Mouse (Mus musculus): ENCODE data around the gene Hspa12a. TPM values are rescaled to one million over a fixed set of nuclear protein-coding genes. Genes with fewer than 3 reads are reported as not detected.
A peak's percentile ranks its signal among the peaks of the same experiment; 100 is the strongest.

Gene Hspa12a
- 0.21 and 0.22 TPM in 2 replicates for polyA plus RNA-seq (2015; fragmentation: Nextera tagmentation; extraction: Ambion mirVana)

- no peaks in the 10 kb centered on the region for H3K4me1 ChIP-seq (ENCODE audit: control insufficient read depth, low read depth, low read length)
- H3K36me3 ChIP-seq (ENCODE audit: control insufficient read depth, insufficient read depth), result no peaks in the 10 kb centered on the region
- H3K27me3 ChIP-seq (ENCODE audit: control insufficient read depth, insufficient read depth, low read depth, low read length), result no peaks in the 10 kb centered on the region
- H3K4me2 ChIP-seq (ENCODE audit: low read depth, low read length), result peak within 1 kb of the TSS; percentile 72
- ATAC-seq (ENCODE audit: low read depth), result peak; percentile 89
- H3K9ac ChIP-seq (ENCODE audit: low read depth, low read length), result peak within 1 kb of the TSS; percentile 36; the same call in 1 of the 2 replicates
- H3K27ac ChIP-seq (ENCODE audit: low read length), result no peak within 1 kb of the TSS
- peak within 1 kb of the TSS; percentile 61 for H3K4me3 ChIP-seq (ENCODE audit: low read depth, low read length)
- under 1% methylated on average over 65 of the region's 65 CpGs for WGBS (ENCODE audit: insufficient replicate concordance)
- no peaks in the 10 kb centered on the region for H3K9me3 ChIP-seq (replicated peaks; ENCODE audit: control insufficient read depth, low read length)
Observed at GRCm38 (mm10) chr19:58942841-58943828, at the start of gene Hspa12a, which contains the start of gene Eno4. Hspa12a (minus strand) TSS chr19:58943654. Eno4 (plus strand) TSS chr19:58943425.

- Histone ChIP-seq H3K27ac (ENCODE audit: low read length) (no peak overlapping the region), H3K36me3 (ENCODE audit: control insufficient read depth, insufficient read depth) (no peaks in the 10 kb centered on the region), H3K4me3 (ENCODE audit: low read depth, low read length) (no peak overlapping the region), H3K4me2 (ENCODE audit: low read depth, low read length) (no peak overlapping the region), H3K27me3 (ENCODE audit: control insufficient read depth, insufficient read depth, low read depth, low read length) (no peaks in the 10 kb centered on the region), H3K9me3 (replicated peaks; ENCODE audit: control insufficient read depth, low read length) (no peaks in the 10 kb centered on the region), H3K4me1 (ENCODE audit: control insufficient read depth, low read depth, low read length) (peaks cover 2% of the 10 kb centered on the region; the same call in 1 of the 2 replicates), H3K9ac (ENCODE audit: low read depth, low read length) (no peak overlapping the region)
- WGBS (ENCODE audit: insufficient replicate concordance), result 54% methylated on average over 9 of the region's 9 CpGs
- no peak for ATAC-seq (ENCODE audit: low read depth)
Observed at GRCm38 (mm10) chr19:58981571-58981970, 38.1 kb upstream of the Hspa12a start.

DNA sequence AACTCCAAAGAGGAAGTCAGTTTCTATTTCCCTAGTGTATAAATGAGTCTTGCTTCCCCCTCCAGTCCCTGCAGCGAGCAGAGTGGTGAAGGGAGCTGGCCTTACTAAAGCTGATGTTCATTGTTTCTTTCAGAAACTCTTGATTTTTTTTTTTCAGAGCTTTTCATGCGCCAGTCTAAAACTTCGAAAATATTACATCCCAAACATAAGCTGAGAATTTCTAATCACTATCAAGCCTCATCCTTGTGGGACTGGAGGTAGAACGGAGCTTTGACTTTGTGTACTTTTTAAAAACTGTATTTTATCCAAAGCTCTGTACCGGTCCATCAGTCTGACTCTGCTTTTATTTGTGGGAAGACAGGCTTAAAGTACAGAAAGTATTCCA is 36.6 kb upstream of the Hspa12a start:
- Histone ChIP-seq H3K27ac (ENCODE audit: low read length) (no peak overlapping the region), H3K4me3 (ENCODE audit: low read depth, low read length) (no peak overlapping the region), H3K4me1 (ENCODE audit: control insufficient read depth, low read depth, low read length) (peaks cover 2% of the 10 kb centered on the region; the same call in 1 of the 2 replicates), H3K9me3 (replicated peaks; ENCODE audit: control insufficient read depth, low read length) (no peaks in the 10 kb centered on the region), H3K36me3 (ENCODE audit: control insufficient read depth, insufficient read depth) (no peaks in the 10 kb centered on the region), H3K9ac (ENCODE audit: low read depth, low read length) (no peak overlapping the region), H3K27me3 (ENCODE audit: control insufficient read depth, insufficient read depth, low read depth, low read length) (no peaks in the 10 kb centered on the region), H3K4me2 (ENCODE audit: low read depth, low read length) (no peak overlapping the region)
- ATAC-seq (ENCODE audit: low read depth), result no peak
- 58% methylated on average over 5 of the region's 5 CpGs for WGBS (ENCODE audit: insufficient replicate concordance)

GRCm38 (mm10) chr19:58979436-58980055 is 36.1 kb upstream of the Hspa12a start:
- ATAC-seq (ENCODE audit: low read depth), result no peak
- H3K4me2 ChIP-seq (ENCODE audit: low read depth, low read length), result no peak overlapping the region
- no peaks in the 10 kb centered on the region for H3K36me3 ChIP-seq (ENCODE audit: control insufficient read depth, insufficient read depth)
- H3K4me1 ChIP-seq (ENCODE audit: control insufficient read depth, low read depth, low read length), result peaks cover 2% of the 10 kb centered on the region; the same call in 1 of the 2 replicates
- H3K9ac ChIP-seq (ENCODE audit: low read depth, low read length), result no peak overlapping the region
- WGBS (ENCODE audit: insufficient replicate concordance), result 52% methylated on average over 13 of the region's 13 CpGs
- no peaks in the 10 kb centered on the region for H3K27me3 ChIP-seq (ENCODE audit: control insufficient read depth, insufficient read depth, low read depth, low read length)
- no peaks in the 10 kb centered on the region for H3K9me3 ChIP-seq (replicated peaks; ENCODE audit: control insufficient read depth, low read length)
- no peak overlapping the region for H3K27ac ChIP-seq (ENCODE audit: low read length)
- no peak overlapping the region for H3K4me3 ChIP-seq (ENCODE audit: low read depth, low read length)

- no peak overlapping the region for H3K9ac ChIP-seq (ENCODE audit: low read depth, low read length)
- H3K4me3 ChIP-seq (ENCODE audit: low read depth, low read length), result no peak overlapping the region
- no peaks in the 10 kb centered on the region for H3K9me3 ChIP-seq (replicated peaks; ENCODE audit: control insufficient read depth, low read length)
- no peaks in the 10 kb centered on the region for H3K36me3 ChIP-seq (ENCODE audit: control insufficient read depth, insufficient read depth)
- peaks cover 2% of the 10 kb centered on the region; the same call in 1 of the 2 replicates for H3K4me1 ChIP-seq (ENCODE audit: control insufficient read depth, low read depth, low read length)
- no peak overlapping the region for H3K27ac ChIP-seq (ENCODE audit: low read length)
- H3K4me2 ChIP-seq (ENCODE audit: low read depth, low read length), result peak overlapping the region; percentile 30; the same call in 1 of the 2 replicates
- H3K27me3 ChIP-seq (ENCODE audit: control insufficient read depth, insufficient read depth, low read depth, low read length), result no peaks in the 10 kb centered on the region
- peak; percentile 90 for ATAC-seq (ENCODE audit: low read depth)
- WGBS (ENCODE audit: insufficient replicate concordance), result 28% methylated on average over 11 of the region's 11 CpGs
Observed at GRCm38 (mm10) chr19:58978401-58979171, 35.1 kb upstream of the Hspa12a start.

DNA sequence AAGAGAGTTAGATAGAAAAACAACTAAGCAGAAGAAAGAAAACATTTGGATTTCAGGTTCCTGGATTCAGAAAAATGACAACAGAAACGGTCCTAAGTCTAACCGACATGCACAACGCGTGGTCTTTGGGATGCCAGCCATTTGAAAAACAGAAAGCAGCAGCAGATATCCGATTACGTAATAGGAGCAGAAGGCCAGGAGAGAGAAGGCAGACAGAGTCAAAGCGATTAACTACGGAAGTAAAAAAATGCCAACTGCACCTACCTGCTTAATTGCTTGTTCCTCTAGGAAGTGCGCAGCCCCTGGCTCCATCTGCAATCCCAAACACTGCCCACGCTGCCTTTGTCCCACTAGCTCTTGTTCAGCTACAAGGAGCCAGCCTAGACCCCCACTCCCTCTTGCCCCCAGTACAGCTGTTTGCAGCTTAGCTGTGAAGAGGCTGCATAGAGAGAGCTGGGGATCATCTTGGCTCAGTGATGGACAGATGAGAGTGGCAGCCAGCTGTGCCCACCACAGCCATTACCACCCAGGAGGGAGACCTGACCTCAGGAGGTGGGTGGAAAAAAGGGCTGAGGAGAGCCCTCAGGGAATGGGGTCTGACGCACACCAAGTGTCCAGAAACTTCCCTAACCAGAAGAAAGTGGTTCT is 31.9 kb upstream of the Hspa12a start:
- Histone ChIP-seq H3K4me2 (ENCODE audit: low read depth, low read length) (no peak overlapping the region), H3K27me3 (ENCODE audit: control insufficient read depth, insufficient read depth, low read depth, low read length) (no peaks in the 10 kb centered on the region), H3K4me1 (ENCODE audit: control insufficient read depth, low read depth, low read length) (peaks cover 2% of the 10 kb centered on the region; the same call in 1 of the 2 replicates), H3K36me3 (ENCODE audit: control insufficient read depth, insufficient read depth) (no peaks in the 10 kb centered on the region), H3K9me3 (replicated peaks; ENCODE audit: control insufficient read depth, low read length) (no peaks in the 10 kb centered on the region), H3K9ac (ENCODE audit: low read depth, low read length) (no peak overlapping the region), H3K4me3 (ENCODE audit: low read depth, low read length) (no peak overlapping the region), H3K27ac (ENCODE audit: low read length) (no peak overlapping the region)
- WGBS (ENCODE audit: insufficient replicate concordance), result 58% methylated on average over 11 of the region's 11 CpGs
- no peak for ATAC-seq (ENCODE audit: low read depth)

DNA sequence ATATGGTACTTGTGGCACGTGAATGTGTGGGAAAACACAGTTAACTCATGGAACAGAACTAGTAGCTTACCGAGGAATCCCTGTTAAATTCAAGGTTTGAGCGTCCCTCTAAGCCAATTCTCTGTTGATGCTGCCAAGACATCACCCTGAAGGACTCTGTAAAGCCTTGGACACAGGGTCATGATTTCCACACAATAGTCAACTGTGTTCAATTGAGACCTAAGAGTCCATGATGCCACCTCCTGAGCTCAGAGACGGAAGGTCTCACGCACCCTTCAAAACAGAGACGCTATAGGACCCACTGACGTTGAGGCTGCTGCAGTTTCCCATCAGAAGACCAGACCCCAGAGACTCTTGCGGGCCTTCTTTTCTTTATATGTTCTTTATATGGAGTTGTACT is 30.7 kb upstream of the Hspa12a start:
- Histone ChIP-seq H3K4me3 (ENCODE audit: low read depth, low read length) (no peak overlapping the region), H3K27me3 (ENCODE audit: control insufficient read depth, insufficient read depth, low read depth, low read length) (no peaks in the 10 kb centered on the region), H3K9ac (ENCODE audit: low read depth, low read length) (no peak overlapping the region), H3K27ac (ENCODE audit: low read length) (no peak overlapping the region), H3K4me1 (ENCODE audit: control insufficient read depth, low read depth, low read length) (peaks cover 2% of the 10 kb centered on the region; the same call in 1 of the 2 replicates), H3K36me3 (ENCODE audit: control insufficient read depth, insufficient read depth) (no peaks in the 10 kb centered on the region), H3K4me2 (ENCODE audit: low read depth, low read length) (no peak overlapping the region), H3K9me3 (replicated peaks; ENCODE audit: control insufficient read depth, low read length) (no peaks in the 10 kb centered on the region)
- ATAC-seq (ENCODE audit: low read depth), result no peak
- WGBS (ENCODE audit: insufficient replicate concordance), result 78% methylated on average over 8 of the region's 8 CpGs

DNA sequence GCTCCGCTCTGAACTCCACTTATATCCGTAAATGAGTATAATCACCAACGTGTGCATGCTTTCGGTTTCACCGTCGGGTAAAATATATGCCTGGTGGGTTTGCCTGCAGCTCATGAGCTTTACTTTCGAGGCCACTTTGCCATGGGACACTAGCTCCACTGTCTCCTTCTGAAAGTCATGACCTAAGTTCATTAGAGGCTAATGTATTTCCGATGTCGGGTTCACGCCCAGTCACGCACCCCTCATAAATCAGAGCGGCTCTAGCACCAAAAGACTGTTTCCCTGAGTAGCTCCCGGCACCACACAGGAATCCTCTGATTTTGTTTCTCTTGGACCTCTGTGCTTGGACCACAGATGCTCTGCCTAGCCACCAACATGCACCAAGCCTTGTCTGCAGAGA is 27.4 kb upstream of the Hspa12a start:
- WGBS (ENCODE audit: insufficient replicate concordance), result 68% methylated on average over 13 of the region's 13 CpGs

More for the DNA sequence above, 27.4 kb upstream of the Hspa12a start:
- no peak for ATAC-seq (ENCODE audit: low read depth)
- H3K27me3 ChIP-seq (ENCODE audit: control insufficient read depth, insufficient read depth, low read depth, low read length), result peaks cover 2% of the 10 kb centered on the region; the same call in 1 of the 2 replicates
- H3K9ac ChIP-seq (ENCODE audit: low read depth, low read length), result no peak overlapping the region
- H3K4me3 ChIP-seq (ENCODE audit: low read depth, low read length), result no peak overlapping the region
- no peak overlapping the region for H3K27ac ChIP-seq (ENCODE audit: low read length)
- no peaks in the 10 kb centered on the region for H3K9me3 ChIP-seq (replicated peaks; ENCODE audit: control insufficient read depth, low read length)
- no peaks in the 10 kb centered on the region for H3K4me1 ChIP-seq (ENCODE audit: control insufficient read depth, low read depth, low read length)
- H3K36me3 ChIP-seq (ENCODE audit: control insufficient read depth, insufficient read depth), result no peaks in the 10 kb centered on the region
- H3K4me2 ChIP-seq (ENCODE audit: low read depth, low read length), result no peak overlapping the region

Measured in liver, embryonic 16.5 days (tissue).